Mouse (Mus musculus) CH12.LX (cell line): ENCODE results near the gene Zfp280d.

Experiments
- CTCF ChIP-seq, 2 experiments: IDR thresholded peaks in 1 of 2; conservative IDR thresholded peaks in 1 of 2; 2 replicates each; pipeline ENCODE4 v1.5.1; 2011 to 2012; ENCODE audit warnings: low read depth in 2 of 2, low read length in 2 of 2, improper control_type of control experiment in 1 of 2, inconsistent platforms in 1 of 2, mild to moderate bottlenecking in 1 of 2, moderate library complexity in 1 of 2
- E2F4 ChIP-seq: IDR thresholded peaks from 2 replicates; pipeline ENCODE4 v1.6.1; 2011; ENCODE audit warnings: low read depth, low read length, improper control_type of control experiment; ENCODE audit not compliant: insufficient replicate concordance
- EP300 ChIP-seq: IDR thresholded peaks from 2 replicates; pipeline ENCODE4 v1.6.1; 2011; ENCODE audit warnings: low read length, improper control_type of control experiment
- ETS1 ChIP-seq: conservative IDR thresholded peaks from 2 replicates; pipeline ENCODE4 v1.6.1; 2012; ENCODE audit warnings: low read depth, mild to moderate bottlenecking, inconsistent platforms, low read length, improper control_type of control experiment, moderate library complexity
- JUN ChIP-seq: IDR thresholded peaks from 2 replicates; pipeline ENCODE4 v1.6.1; 2011; ENCODE audit warnings: low read depth, mild to moderate bottlenecking, low read length, improper control_type of control experiment, moderate library complexity; ENCODE audit not compliant: insufficient read depth
- KAT2A ChIP-seq: IDR thresholded peaks from 2 replicates; pipeline ENCODE4 v1.6.1; 2012; ENCODE audit warnings: low read length, improper control_type of control experiment, inconsistent platforms; ENCODE audit not compliant: insufficient replicate concordance
- MAFK ChIP-seq: IDR thresholded peaks from 2 replicates; pipeline ENCODE4 v1.6.1; 2011; ENCODE audit warnings: low read length, improper control_type of control experiment; ENCODE audit not compliant: insufficient replicate concordance
- MAX ChIP-seq: IDR thresholded peaks from 2 replicates; pipeline ENCODE4 v1.6.1; 2011; ENCODE audit warnings: low read length, improper control_type of control experiment
- MXI1 ChIP-seq: IDR thresholded peaks from 2 replicates; pipeline ENCODE4 v1.6.1; 2011; ENCODE audit warnings: mild to moderate bottlenecking, low read depth, low read length, improper control_type of control experiment
- POLR2A ChIP-seq: IDR thresholded peaks from 2 replicates; pipeline ENCODE4 v1.6.1; 2011; ENCODE audit warnings: low read depth, mild to moderate bottlenecking, improper control_type of control experiment, low read length
- TCF12 ChIP-seq: IDR thresholded peaks from 2 replicates; pipeline ENCODE4 v1.6.1; 2014; ENCODE audit warnings: low read depth, mild to moderate bottlenecking, inconsistent platforms, low read length, improper control_type of control experiment
- ZC3H11A ChIP-seq: IDR thresholded peaks from 2 replicates; pipeline ENCODE4 v1.6.1; 2012; ENCODE audit warnings: low read depth, mild to moderate bottlenecking, inconsistent platforms, low read length, improper control_type of control experiment
- ZNF384 ChIP-seq: IDR thresholded peaks from 2 replicates; pipeline ENCODE4 v1.6.1; 2012; ENCODE audit warnings: low read depth, low read length, improper control_type of control experiment, inconsistent platforms

DNA sequence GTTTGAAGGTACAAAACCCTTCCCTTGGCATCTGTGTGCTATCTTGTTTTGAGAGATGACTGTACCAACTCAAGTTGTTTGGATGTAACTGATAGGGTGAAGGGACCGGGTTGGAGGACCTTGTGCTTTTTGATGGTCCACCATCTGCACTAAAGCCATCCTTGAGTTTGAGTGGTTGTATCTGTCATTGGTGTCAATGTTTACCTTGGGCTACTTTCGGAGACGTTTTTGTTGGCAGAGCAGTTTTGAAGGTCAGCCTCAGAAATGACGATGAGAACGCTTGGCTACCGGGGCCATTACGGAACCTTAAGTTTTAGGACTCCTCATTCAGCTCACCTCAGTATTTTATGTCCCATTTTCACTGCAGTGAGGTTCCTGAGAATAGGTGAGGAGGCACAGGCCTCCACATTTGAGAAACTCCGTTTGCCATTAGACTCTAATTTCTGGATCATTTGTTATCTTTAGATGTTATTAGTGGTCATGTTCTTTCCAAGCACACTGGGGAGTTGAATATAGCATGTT lies 1.4 kb downstream of the Zfp280d start:
- TF ChIP-seq CTCF (conservative IDR thresholded peaks at IDR 0.05 in 1 of 2, IDR thresholded peaks at IDR 0.05 in 1 of 2; ENCODE audit: low read depth in 2 of 2, low read length in 2 of 2) (no peak), EP300 (no peak), MXI1 (no peak), ZC3H11A (no peak), POLR2A (no peak), KAT2A (no peak), E2F4 (no peak), TCF12 (no peak), ZNF384 (no peak), ETS1 (no peak), MAFK (no peak), JUN (no peak), MAX (no peak)
